8 mouse cellular contexts compared by ENCODE assay signal in genomic region chrX:136107942-136108341, GRCm38 (mm10). TPM values are rescaled to one million over a fixed set of nuclear protein-coding genes. Genes with fewer than 3 reads are reported as not detected.
A peak's percentile ranks its signal among the peaks of the same experiment; 100 is the strongest.
DNase-seq lines count a peak whose midpoint lies in the region; ATAC-seq and TF ChIP-seq lines count a peak whose summit lies in the region.
"Had no signal": no experiment of that assay in that cellular context is flagged by ENCODE, and none has a peak within 500 bp of the region (broad histone marks: within the 10 kb centered on the region; RNA-seq: fewer than 3 reads in every experiment).

No protein-coding gene starts in this region.

- no peak overlapping the region for H3K9ac ChIP-seq in forebrain, postnatal 0 days

- no peak for TF ChIP-seq POLR2A in thymus, adult 2 months (IDR thresholded peaks at IDR 0.05; ENCODE audit: control insufficient read depth, extremely low read depth, insufficient read depth, low read length, poor library complexity)

- H3K4me3 ChIP-seq in thymus, adult 2 months (ENCODE audit: control insufficient read depth, insufficient read depth, low read length), result no peak overlapping the region
- H3K4me3 ChIP-seq in forebrain, postnatal 0 days (ENCODE audit: low read depth, low read length), result no peak overlapping the region
- H3K4me3 ChIP-seq: erythroblast, embryonic 14.5 days had no signal

- no peaks in the 10 kb centered on the region for H3K36me3 ChIP-seq in thymus, adult 2 months (ENCODE audit: control insufficient read depth, insufficient read depth, low read length)
- no peaks in the 10 kb centered on the region for H3K36me3 ChIP-seq in forebrain, postnatal 0 days (ENCODE audit: insufficient read depth)

- no peaks in the 10 kb centered on the region for H3K27me3 ChIP-seq in thymus, adult 2 months (ENCODE audit: control insufficient read depth, insufficient read depth, low read length)
- no peaks in the 10 kb centered on the region for H3K27me3 ChIP-seq in forebrain, postnatal 0 days (ENCODE audit: insufficient read depth, low read length)

- no peak for TF ChIP-seq CTCF in thymus, adult 2 months (IDR thresholded peaks at IDR 0.05; ENCODE audit: borderline replicate concordance, control insufficient read depth, extremely low read depth, insufficient read depth, low read length, poor library complexity)
- peak; percentile 77 for TF ChIP-seq CTCF in forebrain, postnatal 0 days (IDR thresholded peaks at IDR 0.05; ENCODE audit: low read depth)

- peak; percentile 8 for DNase-seq in thymus, adult 2 months
- DNase-seq in thymus, adult 18-20 months, result no peak
- DNase-seq in cerebellum, adult 11 months, result peak; percentile 41
- peak; percentile 76 for DNase-seq in forebrain, postnatal 0 days
- peak; percentile 32 to 68 for DNase-seq in layer of hippocampus, adult 8-10 months (ENCODE audit: low spot score in 2 of 2)
- DNase-seq in B cell, adult 2 months, result no peak

- H3K27ac ChIP-seq in thymus, adult 2 months (ENCODE audit: control insufficient read depth, insufficient read depth, low read length), result no peak overlapping the region
- H3K27ac ChIP-seq in forebrain, postnatal 0 days (ENCODE audit: low read depth, low read length), result no peak overlapping the region

- peak; percentile 68 for ATAC-seq in forebrain, postnatal 0 days
- peak; percentile 68; the same call in 1 of the 2 replicates for ATAC-seq in megakaryocyte-erythroid progenitor cell, adult 5-6 weeks (replicated peaks; ENCODE audit: low FRiP score, low TSS enrichment, poor library complexity, severe bottlenecking)

- H3K4me2 ChIP-seq in forebrain, postnatal 0 days (ENCODE audit: low read depth), result no peak overlapping the region

- no peaks in the 10 kb centered on the region for H3K4me1 ChIP-seq in thymus, adult 2 months (replicated peaks; ENCODE audit: control insufficient read depth, insufficient read depth, low read length)
- no peaks in the 10 kb centered on the region for H3K4me1 ChIP-seq in forebrain, postnatal 0 days (ENCODE audit: insufficient read depth)

- no peaks in the 10 kb centered on the region for H3K9me3 ChIP-seq in forebrain, postnatal 0 days (ENCODE audit: low read length)

- WGBS in thymus, adult 2 months, result 38% methylated on average over 6 of the region's 6 CpGs
- 46% methylated on average over 6 of the region's 6 CpGs for WGBS in forebrain, postnatal 0 days

RNA-seq across cellular contexts. Expression of gene Nxf3, which starts 22.9 kb away (rescaled TPM):
- polyA plus RNA-seq in thymus, adult 2 months (2012; rRNA removed), result 0.03 TPM in 1 of 2 replicates, not detected in the other
- total RNA-seq in forebrain, postnatal 0 days (2014; rRNA removed), result not detected in 2 replicates
- 0.27 TPM in 1 of 2 replicates, not detected in the other for polyA plus RNA-seq in forebrain, postnatal 0 days (2015; fragmentation: Nextera tagmentation; extraction: Ambion mirVana)
- total RNA-seq in layer of hippocampus, adult 8-10 months (2022), result not detected
- 0.54 TPM in 1 of 2 replicates, not detected in the other for total RNA-seq in megakaryocyte-erythroid progenitor cell, adult 5-6 weeks (2014; fragmentation: Nextera tagmentation)
- total RNA-seq in megakaryocyte-erythroid progenitor cell, adult 5-6 weeks (2017), result not detected in 2 replicates
- polyA plus RNA-seq: erythroblast, embryonic 14.5 days had no signal

RNA-seq across cellular contexts. Expression of gene Bex4, which starts 30.9 kb away (rescaled TPM):
- polyA plus RNA-seq in thymus, adult 2 months (2012; rRNA removed), result not detected in 2 replicates
- total RNA-seq in forebrain, postnatal 0 days (2014; rRNA removed), result 92.9 and 120 TPM in 2 replicates
- 204 and 211 TPM in 2 replicates for polyA plus RNA-seq in forebrain, postnatal 0 days (2015; fragmentation: Nextera tagmentation; extraction: Ambion mirVana)
- total RNA-seq in layer of hippocampus, adult 8-10 months (2022), result 10 to 100 TPM; 16.9 to 22.5 (median 19.1) TPM
- 116 and 122 TPM in 2 replicates for total RNA-seq in megakaryocyte-erythroid progenitor cell, adult 5-6 weeks (2014; fragmentation: Nextera tagmentation)
- 78.6 and 91.4 TPM in 2 replicates for total RNA-seq in megakaryocyte-erythroid progenitor cell, adult 5-6 weeks (2017)

RNA-seq across cellular contexts. Expression of gene Bex2, which starts 39.9 kb away (rescaled TPM):
- polyA plus RNA-seq in thymus, adult 2 months (2012; rRNA removed), result 0.64 and 1.1 TPM in 2 replicates
- 417 and 436 TPM in 2 replicates for total RNA-seq in forebrain, postnatal 0 days (2014; rRNA removed)
- polyA plus RNA-seq in forebrain, postnatal 0 days (2015; fragmentation: Nextera tagmentation; extraction: Ambion mirVana), result 952 and 965 TPM in 2 replicates
- 100 to 1,000 TPM; 274 to 337 (median 308) TPM for total RNA-seq in layer of hippocampus, adult 8-10 months (2022)
- total RNA-seq in megakaryocyte-erythroid progenitor cell, adult 5-6 weeks (2014; fragmentation: Nextera tagmentation), result 0.72 TPM in 1 of 2 replicates, not detected in the other
- not detected in 2 replicates for total RNA-seq in megakaryocyte-erythroid progenitor cell, adult 5-6 weeks (2017)

Comparison
In these comparisons a context has a peak if more than half of its experiments do, and no peak if none do; other contexts are left out.
1. DNase-seq: peak in thymus, adult 2 months (single experiment), cerebellum, adult 11 months (single experiment), forebrain, postnatal 0 days (single experiment) and layer of hippocampus, adult 8-10 months (2 of 2); none in thymus, adult 18-20 months (0 of 2) and B cell, adult 2 months (0 of 2).
2. RNA of gene Bex2, which starts 39.9 kb away (total RNA-seq): 417 to 436 TPM in forebrain, postnatal 0 days and 274 to 337 TPM in layer of hippocampus, adult 8-10 months; 0.72 TPM in megakaryocyte-erythroid progenitor cell, adult 5-6 weeks; every median in the first group is over 100 times any median in the second.